In the genomic region with DNA sequence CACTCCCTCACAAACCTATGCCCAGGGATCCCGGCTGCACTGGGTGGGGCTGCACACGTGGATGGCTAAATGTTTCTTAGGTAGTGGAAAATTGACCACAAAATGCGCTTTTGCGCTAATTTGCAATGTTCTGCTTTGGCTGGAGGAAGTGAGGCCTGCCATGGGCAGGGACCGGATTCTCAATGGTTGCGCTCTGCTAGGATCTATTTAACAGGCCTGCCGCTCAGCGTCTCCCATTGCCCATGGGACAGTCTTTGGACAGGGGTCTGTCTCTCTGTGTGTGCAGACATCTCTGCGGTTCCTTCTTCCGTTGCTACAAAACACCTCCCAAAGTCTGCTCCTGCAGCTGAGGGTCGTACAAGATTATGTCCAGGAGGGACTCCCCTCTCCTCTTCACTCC, we compare ENCODE assay signal across 16 mouse cellular contexts. TPM values are rescaled to one million over a fixed set of nuclear protein-coding genes. Genes with fewer than 3 reads are reported as not detected.
A peak's percentile ranks its signal among the peaks of the same experiment; 100 is the strongest.
DNase-seq lines count a peak whose midpoint lies in the region; ATAC-seq and TF ChIP-seq lines count a peak whose summit lies in the region.
"Had no signal": no experiment of that assay in that cellular context is flagged by ENCODE, and none has a peak within 500 bp of the region (broad histone marks: within the 10 kb centered on the region; RNA-seq: fewer than 3 reads in every experiment).

No protein-coding gene starts in this region.

- H3K36me3 ChIP-seq in midbrain, embryonic 10.5 days: no peaks in the 10 kb centered on the region
- H3K36me3 ChIP-seq in midbrain, postnatal 0 days (ENCODE audit: insufficient read depth, low read length): no peaks in the 10 kb centered on the region
- H3K36me3 ChIP-seq in forebrain, embryonic 15.5 days: no peaks in the 10 kb centered on the region
- H3K36me3 ChIP-seq in limb, embryonic 14.5 days (ENCODE audit: control insufficient read depth, insufficient read depth, low read length): no peaks in the 10 kb centered on the region
- no peaks in the 10 kb centered on the region for H3K36me3 ChIP-seq in neural tube, embryonic 15.5 days

- peaks cover 86% of the 10 kb centered on the region for H3K4me1 ChIP-seq in midbrain, embryonic 10.5 days
- H3K4me1 ChIP-seq in midbrain, postnatal 0 days (ENCODE audit: insufficient read depth, low read length): peaks cover 9% of the 10 kb centered on the region; the same call in 1 of the 2 replicates
- H3K4me1 ChIP-seq in forebrain, embryonic 15.5 days: peaks cover 39% of the 10 kb centered on the region
- H3K4me1 ChIP-seq in limb, embryonic 14.5 days (ENCODE audit: control insufficient read depth, insufficient read depth, low read length): peaks cover 2% of the 10 kb centered on the region
- H3K4me1 ChIP-seq in neural tube, embryonic 15.5 days: peaks cover 65% of the 10 kb centered on the region

- H3K9ac ChIP-seq in midbrain, postnatal 0 days (replicated peaks; ENCODE audit: low read length, poor library complexity, severe bottlenecking): no peak overlapping the region
- no peak overlapping the region for H3K9ac ChIP-seq in forebrain, embryonic 15.5 days (replicated peaks)
- H3K9ac ChIP-seq in limb, embryonic 14.5 days (ENCODE audit: low read depth, low read length, severe bottlenecking): no peak overlapping the region
- no peak overlapping the region for H3K9ac ChIP-seq in neural tube, embryonic 15.5 days (replicated peaks)
- H3K9ac ChIP-seq: liver, embryonic 14.5 days had no signal

- WGBS in midbrain, embryonic 10.5 days: 5% methylated on average over 11 of the region's 11 CpGs
- WGBS in midbrain, postnatal 0 days: 14% methylated on average over 11 of the region's 11 CpGs
- WGBS in forebrain, embryonic 15.5 days: 2% methylated on average over 11 of the region's 11 CpGs
- 19% methylated on average over 11 of the region's 11 CpGs for WGBS in limb, embryonic 14.5 days
- 11% methylated on average over 11 of the region's 11 CpGs for WGBS in neural tube, embryonic 15.5 days

- H3K4me2 ChIP-seq in midbrain, postnatal 0 days (ENCODE audit: low read depth, low read length, poor library complexity, severe bottlenecking): no peak overlapping the region
- H3K4me2 ChIP-seq in forebrain, embryonic 15.5 days (replicated peaks): no peak overlapping the region
- no peak overlapping the region for H3K4me2 ChIP-seq in limb, embryonic 14.5 days (replicated peaks; ENCODE audit: low read depth, low read length, severe bottlenecking)
- H3K4me2 ChIP-seq in neural tube, embryonic 15.5 days: peak overlapping the region; percentile 60

- peak overlapping the region; percentile 84 for H3K27ac ChIP-seq in midbrain, embryonic 10.5 days (replicated peaks)
- no peak overlapping the region for H3K27ac ChIP-seq in midbrain, postnatal 0 days (ENCODE audit: low read depth, low read length)
- H3K27ac ChIP-seq in forebrain, embryonic 15.5 days (replicated peaks): no peak overlapping the region
- no peak overlapping the region for H3K27ac ChIP-seq in limb, embryonic 14.5 days (replicated peaks; ENCODE audit: low read depth, low read length)
- no peak overlapping the region for H3K27ac ChIP-seq in neural tube, embryonic 15.5 days (replicated peaks)
- H3K27ac ChIP-seq: kidney, postnatal 0 days; liver, embryonic 14.5 days had no signal

- no peak for TF ChIP-seq CTCF in midbrain, postnatal 0 days (IDR thresholded peaks at IDR 0.05)

- peak overlapping the region; percentile 48 for H3K4me3 ChIP-seq in midbrain, embryonic 10.5 days
- no peak overlapping the region; the same call in 1 of the 2 replicates for H3K4me3 ChIP-seq in midbrain, postnatal 0 days (ENCODE audit: low read depth, low read length)
- peak overlapping the region; percentile 36; the same call in 1 of the 2 replicates for H3K4me3 ChIP-seq in forebrain, embryonic 15.5 days
- peak overlapping the region; percentile 24 for H3K4me3 ChIP-seq in limb, embryonic 14.5 days (replicated peaks; ENCODE audit: low read length)
- no peak overlapping the region for H3K4me3 ChIP-seq in neural tube, embryonic 15.5 days (replicated peaks)

- H3K27me3 ChIP-seq in midbrain, embryonic 10.5 days (ENCODE audit: low read depth, poor library complexity, severe bottlenecking): peaks cover 99% of the 10 kb centered on the region
- peaks cover 47% of the 10 kb centered on the region for H3K27me3 ChIP-seq in midbrain, postnatal 0 days (ENCODE audit: insufficient read depth, low read length)
- H3K27me3 ChIP-seq in forebrain, embryonic 15.5 days: peaks cover 89% of the 10 kb centered on the region
- H3K27me3 ChIP-seq in limb, embryonic 14.5 days (ENCODE audit: control insufficient read depth, insufficient read depth, low read length): peaks cover 70% of the 10 kb centered on the region
- H3K27me3 ChIP-seq in neural tube, embryonic 15.5 days (replicated peaks): peaks cover 85% of the 10 kb centered on the region
- H3K27me3 ChIP-seq: Patski had no signal

- DNase-seq in midbrain, embryonic 10.5 days (ENCODE audit: low spot score): peak; percentile 35
- DNase-seq in midbrain, postnatal 0 days (ENCODE audit: low spot score): no peak
- no peak for DNase-seq in limb, embryonic 14.5 days (ENCODE audit: low spot score)
- DNase-seq in embryo, embryonic 10.5 days (ENCODE audit: low spot score): no peak
- DNase-seq in adrenal gland, adult 18-20 months (ENCODE audit: low spot score in 2 of 2): no peak
- DNase-seq in cerebellum, postnatal 14 days: no peak
- DNase-seq: adrenal gland, postnatal 14 days; heart, postnatal 14 days; lung, postnatal 4 days had no signal

- ATAC-seq in midbrain, postnatal 0 days (ENCODE audit: low FRiP score): no peak
- no peak for ATAC-seq in forebrain, embryonic 15.5 days (replicated peaks)
- no peak for ATAC-seq in limb, embryonic 14.5 days (ENCODE audit: low FRiP score, low read depth)
- ATAC-seq in neural tube, embryonic 15.5 days (ENCODE audit: low FRiP score): no peak
- ATAC-seq: Patski had no signal

- no peak for TF ChIP-seq POLR2A in limb, embryonic 14.5 days (IDR thresholded peaks at IDR 0.05; ENCODE audit: borderline replicate concordance, extremely low read depth, insufficient read depth, insufficient read length)

- no peaks in the 10 kb centered on the region for H3K9me3 ChIP-seq in midbrain, embryonic 10.5 days (replicated peaks)
- no peaks in the 10 kb centered on the region for H3K9me3 ChIP-seq in midbrain, postnatal 0 days (ENCODE audit: low read length)
- H3K9me3 ChIP-seq in forebrain, embryonic 15.5 days: no peaks in the 10 kb centered on the region
- no peaks in the 10 kb centered on the region for H3K9me3 ChIP-seq in limb, embryonic 14.5 days (ENCODE audit: control insufficient read depth, low read length)
- no peaks in the 10 kb centered on the region for H3K9me3 ChIP-seq in neural tube, embryonic 15.5 days (replicated peaks)

RNA-seq across cellular contexts. Expression of a gene that starts 0.5 kb away (rescaled TPM):
- polyA plus RNA-seq in midbrain, embryonic 10.5 days (2016; fragmentation: Nextera tagmentation; extraction: Ambion mirVana): 26.3 and 30.9 TPM in 2 replicates
- total RNA-seq in midbrain, postnatal 0 days (2014; rRNA removed): not detected in 2 replicates
- 0.19 and 0.36 TPM in 2 replicates for polyA plus RNA-seq in midbrain, postnatal 0 days (2015; fragmentation: Nextera tagmentation; extraction: Ambion mirVana)
- polyA plus RNA-seq in forebrain, embryonic 15.5 days (2015; fragmentation: Nextera tagmentation; extraction: Ambion mirVana): 0.09 and 0.13 TPM in 2 replicates
- 0.03 and 0.13 TPM in 2 replicates for polyA plus RNA-seq in limb, embryonic 14.5 days (2012; rRNA removed)
- polyA plus RNA-seq in limb, embryonic 14.5 days (2014; fragmentation: Nextera tagmentation; extraction: Ambion mirVana): not detected in 2 replicates
- polyA plus RNA-seq in neural tube, embryonic 15.5 days (2015; fragmentation: Nextera tagmentation; extraction: Ambion mirVana): 0.19 and 0.29 TPM in 2 replicates
- not detected for total RNA-seq in adrenal gland, adult 18-20 months (2021)
- total RNA-seq: adrenal gland, postnatal 14 days; heart, postnatal 14 days had no signal
- polyA plus RNA-seq: C2C12; gonadal fat pad, adult 2 months; kidney, postnatal 0 days; liver, embryonic 14.5 days had no signal

RNA-seq across cellular contexts. Expression of a gene that starts 6.0 kb away (rescaled TPM):
- polyA plus RNA-seq in midbrain, embryonic 10.5 days (2016; fragmentation: Nextera tagmentation; extraction: Ambion mirVana): 26.8 and 27.6 TPM in 2 replicates
- total RNA-seq in midbrain, postnatal 0 days (2014; rRNA removed): 34.6 and 38.9 TPM in 2 replicates
- 15.7 and 17.9 TPM in 2 replicates for polyA plus RNA-seq in midbrain, postnatal 0 days (2015; fragmentation: Nextera tagmentation; extraction: Ambion mirVana)
- polyA plus RNA-seq in forebrain, embryonic 15.5 days (2015; fragmentation: Nextera tagmentation; extraction: Ambion mirVana): 17.6 and 18.6 TPM in 2 replicates
- 26.6 and 30.7 TPM in 2 replicates for polyA plus RNA-seq in limb, embryonic 14.5 days (2012; rRNA removed)
- 27.6 and 32.7 TPM in 2 replicates for polyA plus RNA-seq in limb, embryonic 14.5 days (2014; fragmentation: Nextera tagmentation; extraction: Ambion mirVana)
- polyA plus RNA-seq in neural tube, embryonic 15.5 days (2015; fragmentation: Nextera tagmentation; extraction: Ambion mirVana): 20.0 and 21.1 TPM in 2 replicates
- total RNA-seq in adrenal gland, adult 18-20 months (2021): 10 to 100 TPM; 52.1 to 55.6 TPM

RNA-seq across cellular contexts. Expression of a gene that starts 17.0 kb away (rescaled TPM):
- 7.0 and 7.7 TPM in 2 replicates for polyA plus RNA-seq in midbrain, embryonic 10.5 days (2016; fragmentation: Nextera tagmentation; extraction: Ambion mirVana)
- total RNA-seq in midbrain, postnatal 0 days (2014; rRNA removed): 138 and 149 TPM in 2 replicates
- polyA plus RNA-seq in midbrain, postnatal 0 days (2015; fragmentation: Nextera tagmentation; extraction: Ambion mirVana): 20.1 and 21.2 TPM in 2 replicates
- polyA plus RNA-seq in forebrain, embryonic 15.5 days (2015; fragmentation: Nextera tagmentation; extraction: Ambion mirVana): 5.7 and 6.3 TPM in 2 replicates
- 56.5 and 79.5 TPM in 2 replicates for polyA plus RNA-seq in limb, embryonic 14.5 days (2012; rRNA removed)
- 28.6 and 33.0 TPM in 2 replicates for polyA plus RNA-seq in limb, embryonic 14.5 days (2014; fragmentation: Nextera tagmentation; extraction: Ambion mirVana)
- 17.7 and 20.8 TPM in 2 replicates for polyA plus RNA-seq in neural tube, embryonic 15.5 days (2015; fragmentation: Nextera tagmentation; extraction: Ambion mirVana)
- total RNA-seq in adrenal gland, adult 18-20 months (2021): 1 to 10 TPM; 5.3 to 7.4 TPM

RNA-seq across cellular contexts. Expression of a gene that starts 27.8 kb away (rescaled TPM):
- polyA plus RNA-seq in midbrain, embryonic 10.5 days (2016; fragmentation: Nextera tagmentation; extraction: Ambion mirVana): 1.5 and 2.4 TPM in 2 replicates
- 7.6 and 15.2 TPM in 2 replicates for total RNA-seq in midbrain, postnatal 0 days (2014; rRNA removed)
- polyA plus RNA-seq in midbrain, postnatal 0 days (2015; fragmentation: Nextera tagmentation; extraction: Ambion mirVana): 7.2 and 8.8 TPM in 2 replicates
- polyA plus RNA-seq in forebrain, embryonic 15.5 days (2015; fragmentation: Nextera tagmentation; extraction: Ambion mirVana): 1.8 and 2.9 TPM in 2 replicates
- polyA plus RNA-seq in limb, embryonic 14.5 days (2012; rRNA removed): 0.92 and 1.1 TPM in 2 replicates
- polyA plus RNA-seq in limb, embryonic 14.5 days (2014; fragmentation: Nextera tagmentation; extraction: Ambion mirVana): 0.39 and 0.50 TPM in 2 replicates
- 7.8 and 12.4 TPM in 2 replicates for polyA plus RNA-seq in neural tube, embryonic 15.5 days (2015; fragmentation: Nextera tagmentation; extraction: Ambion mirVana)
- total RNA-seq in adrenal gland, adult 18-20 months (2021): 1 to 10 TPM in 1 of 2 experiments, under 1 TPM in 1; 0.43 to 1.3 TPM

RNA-seq across cellular contexts. Expression of a gene that starts 34.6 kb away (rescaled TPM):
- polyA plus RNA-seq in midbrain, embryonic 10.5 days (2016; fragmentation: Nextera tagmentation; extraction: Ambion mirVana): 282 and 358 TPM in 2 replicates
- total RNA-seq in midbrain, postnatal 0 days (2014; rRNA removed): 177 and 203 TPM in 2 replicates
- polyA plus RNA-seq in midbrain, postnatal 0 days (2015; fragmentation: Nextera tagmentation; extraction: Ambion mirVana): 125 and 148 TPM in 2 replicates
- polyA plus RNA-seq in forebrain, embryonic 15.5 days (2015; fragmentation: Nextera tagmentation; extraction: Ambion mirVana): 216 and 221 TPM in 2 replicates
- polyA plus RNA-seq in limb, embryonic 14.5 days (2012; rRNA removed): 296 and 760 TPM in 2 replicates
- 422 and 460 TPM in 2 replicates for polyA plus RNA-seq in limb, embryonic 14.5 days (2014; fragmentation: Nextera tagmentation; extraction: Ambion mirVana)
- polyA plus RNA-seq in neural tube, embryonic 15.5 days (2015; fragmentation: Nextera tagmentation; extraction: Ambion mirVana): 148 and 190 TPM in 2 replicates
- total RNA-seq in adrenal gland, adult 18-20 months (2021): 100 to 1,000 TPM; 443 to 509 TPM

Comparison
In these comparisons a context has a peak if more than half of its experiments do, and no peak if none do; other contexts are left out.
1. H3K4me3 ChIP-seq: peak in midbrain, embryonic 10.5 days (single experiment), forebrain, embryonic 15.5 days (single experiment) and limb, embryonic 14.5 days (single experiment); none in midbrain, postnatal 0 days (single experiment) and neural tube, embryonic 15.5 days (single experiment).
2. RNA of a gene that starts 0.5 kb away (polyA plus RNA-seq): 26.3 to 30.9 TPM in midbrain, embryonic 10.5 days; 0.19 to 0.29 TPM in neural tube, embryonic 15.5 days, 0.19 to 0.36 TPM in midbrain, postnatal 0 days, 0.09 to 0.13 TPM in forebrain, embryonic 15.5 days and 0.03 to 0.13 TPM in limb, embryonic 14.5 days; every median in the first group is over 10 times any median in the second.